Mouse (Mus musculus): ENCODE data around the gene Chmp3.

Chmp3 gene

GRCm38 (mm10) chr6:71608994-71609393 is 65.4 kb downstream of the Chmp3 start:
- no peak for DNase-seq (ENCODE audit: low spot score in 2 of 2)

DNA sequence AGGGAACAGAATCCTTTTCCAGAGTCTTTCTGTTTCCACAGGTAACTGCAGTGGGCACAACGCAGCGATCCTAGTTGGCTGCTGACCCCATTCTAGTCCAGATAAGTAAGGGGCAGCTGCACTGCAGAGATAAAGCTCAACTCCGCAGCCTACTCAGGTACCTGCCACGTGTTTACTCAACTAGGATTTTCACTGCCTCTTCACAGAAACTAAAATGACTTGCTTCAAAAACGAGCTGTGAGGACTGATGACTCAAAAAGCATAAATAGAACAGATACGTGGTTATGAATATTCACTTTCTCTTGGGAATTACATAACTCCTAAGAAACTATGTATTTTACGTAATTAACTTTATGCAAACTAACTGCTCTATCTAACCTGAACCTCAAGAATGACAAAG is 66.4 kb downstream of the Chmp3 start:
- no peak for DNase-seq (ENCODE audit: low spot score in 2 of 2)

- no peak for DNase-seq (ENCODE audit: low spot score in 2 of 2)
Measured at GRCm38 (mm10) chr6:71613225-71613624, 69.6 kb downstream of the Chmp3 start.

- DNase-seq (ENCODE audit: low spot score in 2 of 2) = no peak
Measured at GRCm38 (mm10) chr6:71616959-71617358, 73.4 kb downstream of the Chmp3 start.

- DNase-seq (ENCODE audit: low spot score in 2 of 2) = no peak
Measured at GRCm38 (mm10) chr6:71621551-71621950, 78.0 kb downstream of the Chmp3 start.

DNA sequence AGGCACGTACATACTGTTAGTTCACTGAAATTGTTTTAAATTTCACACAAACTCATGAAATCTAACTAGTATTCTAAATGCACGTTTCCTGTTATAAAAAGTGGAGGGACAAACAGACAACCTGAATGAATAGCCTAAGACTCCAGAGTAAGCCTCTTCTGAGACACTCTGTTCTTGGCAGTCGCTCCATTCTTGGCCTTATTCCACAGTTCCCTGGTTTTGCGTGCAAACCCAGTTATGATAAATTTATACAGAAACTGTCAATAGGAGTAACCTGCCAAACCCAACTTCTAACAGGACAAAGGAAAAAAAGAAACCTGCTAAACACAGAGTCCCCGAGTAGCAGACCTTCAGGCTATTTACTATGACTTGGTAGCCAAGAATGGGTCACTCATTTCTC is 78.4 kb downstream of the Chmp3 start:
- DNase-seq (ENCODE audit: low spot score in 2 of 2) = no peak

DNA sequence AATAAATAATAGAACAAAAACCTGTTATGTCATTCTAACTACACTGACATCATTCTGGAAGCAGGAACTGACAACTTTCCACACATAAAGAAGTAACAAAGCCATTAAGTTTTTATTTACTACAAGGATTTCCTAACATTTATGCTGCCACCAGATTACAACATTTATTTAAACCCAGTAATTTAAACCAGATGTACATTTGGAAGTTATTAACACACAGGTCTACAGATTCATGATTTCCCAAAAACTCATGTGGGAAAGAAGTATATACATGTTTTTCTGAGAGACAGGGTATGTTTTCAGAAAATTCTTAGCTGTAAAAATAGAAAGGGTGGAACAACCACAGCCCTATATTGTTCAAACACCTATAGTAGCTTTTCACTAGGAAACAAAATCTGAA is 81.1 kb downstream of the Chmp3 start:
- DNase-seq (ENCODE audit: low spot score in 2 of 2) = no peak

DNA sequence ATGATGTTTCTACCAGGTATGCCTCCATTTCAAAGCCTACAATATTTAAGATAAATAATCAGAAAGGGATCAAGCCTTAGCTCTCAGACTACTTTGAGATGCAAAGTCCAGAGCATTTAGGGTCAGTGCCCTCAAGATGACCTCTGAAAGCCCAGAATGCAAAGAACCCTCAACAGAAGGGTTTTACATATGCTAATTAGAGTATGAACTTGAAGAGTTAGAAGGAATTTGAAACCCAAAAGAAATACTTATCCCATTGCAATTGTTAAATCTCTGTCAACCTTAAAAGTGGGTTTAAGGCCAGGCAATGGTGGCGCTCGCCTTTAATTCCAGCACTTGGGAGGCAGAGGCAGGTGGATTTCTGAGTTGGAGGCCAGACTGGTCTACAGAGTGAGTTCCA is 82.4 kb downstream of the Chmp3 start:
- no peak for DNase-seq (ENCODE audit: low spot score in 2 of 2)

GRCm38 (mm10) chr6:71627325-71627724 is 83.7 kb downstream of the Chmp3 start:
- DNase-seq (ENCODE audit: low spot score in 2 of 2) = no peak

DNA sequence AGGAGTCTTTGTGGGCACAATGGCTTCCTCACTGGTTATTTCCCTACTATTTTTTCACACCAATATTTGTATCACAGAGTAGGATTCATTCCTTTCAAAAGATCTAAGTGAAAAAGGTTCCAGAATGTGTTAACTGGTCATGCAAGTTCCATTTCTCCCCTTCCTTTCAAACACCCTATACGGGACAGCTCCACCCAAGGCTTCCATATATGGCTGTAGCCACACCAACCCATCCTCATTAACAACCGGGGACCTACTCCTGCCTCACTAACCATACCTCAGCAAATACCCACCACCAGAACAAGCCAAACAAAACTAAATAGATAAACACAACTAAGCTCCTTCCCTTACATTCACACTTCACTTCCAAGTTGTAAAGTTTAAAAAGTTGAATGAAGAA is 87.6 kb downstream of the Chmp3 start:
- DNase-seq (ENCODE audit: low spot score in 2 of 2) = no peak

DNA sequence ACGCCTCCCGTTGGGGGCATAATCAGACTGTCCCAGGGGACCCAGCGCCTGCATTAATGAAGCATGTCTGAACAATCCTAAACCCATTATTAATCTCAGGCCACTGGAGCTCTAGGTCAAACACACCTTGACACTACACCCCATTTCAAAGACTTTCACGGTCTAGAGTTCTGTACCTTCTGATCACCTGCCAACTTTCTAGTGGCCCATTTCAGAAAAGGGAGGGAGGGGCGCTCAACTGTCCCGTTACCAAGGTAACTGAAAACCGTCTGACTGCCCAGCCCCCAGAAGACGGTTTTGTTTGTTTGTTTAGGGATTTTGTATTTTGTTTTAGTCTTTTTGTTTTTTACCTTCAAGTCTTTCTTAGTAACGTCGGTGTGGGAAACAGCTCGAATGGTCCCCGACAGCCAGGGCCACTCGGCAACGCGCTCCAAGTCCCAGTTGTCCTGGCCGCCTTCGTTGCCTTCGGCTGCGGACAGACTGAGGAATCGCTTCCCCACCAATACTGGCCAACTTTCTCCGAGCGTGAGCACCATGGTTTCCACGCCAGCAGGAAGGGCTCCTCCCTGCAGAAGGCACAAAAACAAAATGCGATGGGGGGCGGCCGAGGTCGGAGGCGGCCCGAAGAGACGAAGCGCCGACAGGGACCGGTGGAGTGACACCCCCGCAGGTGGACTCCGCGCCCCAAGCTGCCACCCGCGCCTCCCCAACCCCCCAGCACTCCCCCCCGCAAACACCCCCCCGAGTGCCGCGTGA is 88.3 kb downstream of the Chmp3 start:
- peak; percentile 45 to 57 for DNase-seq (ENCODE audit: low spot score in 2 of 2)

Data from thymus, postnatal 10 days (tissue).